Mouse (Mus musculus): ENCODE data around the gene Rxylt1. TPM values are rescaled to one million over a fixed set of nuclear protein-coding genes. Genes with fewer than 3 reads are reported as not detected.

The Rxylt1 gene
- total RNA-seq (2021), result 10 to 100 TPM; 32.9 to 34.1 TPM

DNA sequence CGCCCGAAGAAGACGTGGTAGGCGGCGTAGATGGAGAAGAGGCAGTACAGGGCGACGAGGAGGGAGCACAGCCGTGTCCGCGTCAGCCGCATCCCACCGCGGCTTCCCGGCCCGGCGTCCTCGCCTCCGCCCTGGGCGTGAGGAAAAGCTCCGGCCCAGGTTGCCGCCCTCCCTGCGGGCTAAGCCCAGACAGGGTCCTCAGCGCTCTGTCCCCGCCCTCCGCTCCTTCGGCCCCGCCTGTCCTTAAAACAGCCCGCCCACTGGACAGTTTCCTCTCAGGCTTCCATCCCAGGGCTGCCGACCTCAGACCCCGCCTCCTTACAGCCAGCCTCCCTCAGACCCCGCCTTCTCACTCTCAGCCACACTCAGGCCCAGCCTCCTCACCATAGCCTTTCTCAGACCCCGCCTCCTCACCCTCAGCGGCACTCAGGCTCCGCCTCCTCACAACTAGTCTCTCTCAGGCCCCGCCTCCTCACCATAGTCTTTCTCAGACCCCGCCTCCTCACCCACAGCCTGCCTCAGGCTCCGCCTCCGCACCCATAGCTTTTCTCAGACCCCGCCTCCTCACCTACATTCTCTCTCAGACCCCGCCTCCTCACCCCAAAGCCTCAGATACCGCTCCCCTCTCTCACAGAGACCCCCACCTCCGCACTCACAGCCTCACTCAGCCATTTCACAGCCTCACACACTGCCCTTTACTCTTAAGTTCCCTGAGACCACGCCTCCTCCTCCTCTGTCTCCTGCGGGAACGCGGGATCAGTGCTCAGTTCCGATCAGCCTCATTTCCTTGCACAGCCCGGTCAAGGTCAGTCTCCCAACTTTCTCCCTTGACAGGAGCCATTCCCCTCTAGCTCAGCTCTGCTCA lies at the start of gene Rxylt1:
Rxylt1 (minus strand) TSS at position 392 of the 865 bp plus-strand sequence.
- DNase-seq (ENCODE audit: low spot score), result peak; percentile 95
- intact Hi-C loops (cut with DNase I), result no loop called here

DNA sequence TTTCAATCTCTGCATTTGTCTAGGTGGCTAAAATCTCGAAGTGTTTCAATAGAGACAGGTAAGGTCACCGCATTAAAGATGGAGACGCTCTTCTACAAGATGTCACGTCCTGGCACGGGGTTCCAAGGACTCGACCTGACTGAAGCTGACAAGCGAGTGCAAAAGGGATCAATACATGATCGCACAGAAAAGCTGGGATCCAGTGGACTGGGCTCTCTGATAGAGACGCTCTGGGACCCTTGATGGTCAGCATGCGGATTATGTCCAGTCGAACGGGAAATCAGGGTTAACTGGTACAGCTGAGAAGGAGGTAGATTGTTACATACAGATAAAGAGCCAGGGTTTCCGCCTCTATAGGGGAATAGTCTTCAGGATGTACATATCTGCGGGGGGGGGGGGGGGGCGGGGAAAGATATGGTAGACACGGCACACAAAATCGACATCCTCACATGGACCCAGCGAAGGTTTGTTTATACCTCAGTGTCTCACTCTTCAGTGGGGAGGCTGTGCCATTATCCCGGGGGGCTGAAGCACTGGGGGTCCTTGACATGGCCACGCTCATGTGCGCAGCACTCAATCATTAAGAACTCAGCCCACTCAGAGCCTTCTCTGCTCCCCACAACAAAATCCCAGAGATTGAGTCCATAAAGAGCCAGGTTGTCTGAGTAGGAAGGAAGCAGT lies 24.3 kb upstream of the Rxylt1 start:
- intact Hi-C loops (cut with DNase I), result no loop called here
- DNase-seq (ENCODE audit: low spot score), result no peak

GRCm38 (mm10) chr10:122120500-122121289 lies 23.5 kb upstream of the Rxylt1 start:
- intact Hi-C loops (cut with DNase I), result no loop called here
- no peak for DNase-seq (ENCODE audit: low spot score)

DNA sequence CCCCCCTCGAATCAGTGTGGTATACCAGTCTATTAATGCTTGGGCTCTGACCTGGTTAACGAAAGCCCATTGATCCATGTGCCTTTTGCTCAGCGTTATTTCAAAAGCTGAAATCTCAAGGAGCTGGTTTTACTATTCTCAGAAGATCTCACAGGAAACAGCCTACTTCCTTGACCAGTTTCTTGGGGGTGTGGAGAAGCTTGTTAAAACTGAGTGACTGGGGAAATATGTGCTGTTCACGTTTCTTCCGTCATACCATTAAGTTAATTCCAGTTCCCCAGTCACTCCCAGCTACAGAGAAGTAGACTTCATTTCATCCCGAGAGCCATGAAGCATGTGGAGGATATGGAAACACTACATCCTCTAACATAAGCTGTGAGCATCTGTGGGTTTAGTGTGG lies 22.3 kb upstream of the Rxylt1 start:
- no peak for DNase-seq (ENCODE audit: low spot score)
- intact Hi-C loops (cut with DNase I), result loop anchor here (5.0 kb wide), 1 partner anchor 113 kb away; no protein-coding TSS in a partner anchor

DNA sequence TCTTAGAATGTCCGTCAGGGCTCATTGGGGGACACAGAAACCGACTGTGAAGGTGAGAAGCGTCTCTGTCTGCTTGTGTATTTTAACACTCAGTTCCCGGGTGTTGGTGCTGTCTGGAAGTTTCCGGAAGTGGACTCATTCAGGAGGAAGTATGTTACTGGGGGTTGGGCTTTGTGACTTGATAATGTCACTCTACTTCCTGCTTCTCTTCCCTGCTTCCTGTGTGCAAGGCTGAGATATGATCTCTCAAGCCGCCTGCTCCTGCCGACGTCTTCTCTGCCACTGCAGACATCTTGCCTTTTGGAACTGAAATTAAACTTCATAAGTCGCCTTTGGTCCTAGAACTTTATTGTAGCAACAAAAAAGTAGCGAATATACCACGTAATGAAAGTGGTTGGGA lies 19.5 kb upstream of the Rxylt1 start:
- no peak for DNase-seq (ENCODE audit: low spot score)
- intact Hi-C loops (cut with DNase I), result loop anchor here (5.0 kb wide), 1 partner anchor 116 kb away; no protein-coding TSS in a partner anchor

DNA sequence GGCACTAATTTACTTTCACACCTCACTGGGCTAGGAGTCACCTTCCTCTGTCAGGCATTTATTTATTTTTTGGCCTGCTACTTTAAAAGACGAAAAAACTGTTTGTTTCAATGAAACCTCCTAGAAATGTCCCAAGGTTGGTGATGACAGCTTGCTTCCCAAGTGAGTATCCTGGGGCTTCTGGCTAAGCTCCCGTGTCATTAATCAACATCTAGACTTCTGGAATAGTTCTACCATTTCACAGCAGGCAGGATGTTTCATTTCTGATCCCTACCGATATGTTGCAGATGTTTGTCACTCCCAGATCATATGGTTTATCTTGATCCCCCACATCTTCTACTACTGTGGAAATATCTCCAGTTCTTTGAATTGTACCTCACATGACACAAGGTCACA lies 9.5 kb upstream of the Rxylt1 start:
- intact Hi-C loops (cut with DNase I), result loop anchor here (5.0 kb wide), 1 partner anchor 421 kb away; no protein-coding TSS in a partner anchor
- no peak for DNase-seq (ENCODE audit: low spot score)

- intact Hi-C loops (cut with DNase I), result loop anchor here (5.0 kb wide), 1 partner anchor 421 kb away; no protein-coding TSS in a partner anchor
- DNase-seq (ENCODE audit: low spot score), result no peak
Measured at GRCm38 (mm10) chr10:122105889-122106632, 8.9 kb upstream of the Rxylt1 start.

DNA sequence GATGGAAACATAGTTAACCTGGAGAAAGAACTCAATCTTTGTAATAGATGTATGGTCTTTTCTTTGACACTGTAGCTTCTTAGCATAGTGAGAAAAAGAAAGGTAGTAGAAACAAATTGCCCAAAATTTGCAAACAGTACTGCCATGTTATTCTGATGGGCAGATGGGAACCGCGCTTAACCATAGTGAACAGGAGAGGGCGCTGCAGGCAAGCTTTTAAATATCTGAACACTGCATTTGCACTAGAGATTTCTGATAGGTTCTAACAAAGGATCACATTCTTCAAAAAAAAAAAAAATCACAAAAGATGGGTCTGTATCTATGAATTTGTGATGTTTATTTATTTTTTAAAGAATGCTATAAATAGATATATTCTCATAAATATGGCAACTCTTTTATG lies 8.2 kb upstream of the Rxylt1 start:
- DNase-seq (ENCODE audit: low spot score), result no peak
- intact Hi-C loops (cut with DNase I), result loop anchor here (5.0 kb wide), 1 partner anchor 422 kb away; no protein-coding TSS in a partner anchor

- DNase-seq (ENCODE audit: low spot score), result no peak
- intact Hi-C loops (cut with DNase I), result loop anchor here (5.0 kb wide), 1 partner anchor 345 kb away; the partner anchor contains the start of gene Avpr1a
Measured at GRCm38 (mm10) chr10:122102675-122103074, 5.5 kb upstream of the Rxylt1 start.

- intact Hi-C loops (cut with DNase I), result no loop called here
- DNase-seq (ENCODE audit: low spot score), result no peak
Measured at GRCm38 (mm10) chr10:122096462-122096979, 650 bp downstream of the Rxylt1 start.

DNA sequence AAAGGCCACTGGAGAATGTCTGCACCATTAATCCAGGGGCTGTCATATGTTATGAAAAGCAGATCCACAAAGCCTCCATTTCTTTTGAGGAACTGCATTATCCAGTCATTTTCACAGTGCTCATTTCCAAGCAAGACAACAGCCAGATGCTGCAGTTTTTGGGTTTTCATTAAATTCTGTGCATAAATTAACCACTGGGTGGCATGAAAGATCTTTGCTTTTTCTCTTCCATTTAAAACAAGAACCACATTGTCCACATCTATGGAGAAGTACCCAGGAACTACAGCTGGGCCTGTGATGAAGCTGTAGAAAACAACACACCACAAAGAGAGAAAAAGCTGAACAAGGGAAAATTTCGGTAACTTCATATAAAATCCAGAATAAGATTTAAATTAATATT lies 6.7 kb downstream of the Rxylt1 start:
- intact Hi-C loops (cut with DNase I), result no loop called here

GRCm38 (mm10) chr10:122081352-122081751 lies 15.8 kb downstream of the Rxylt1 start:
- no peak for DNase-seq (ENCODE audit: low spot score)
- intact Hi-C loops (cut with DNase I), result no loop called here

More for the DNA sequence above, 6.7 kb downstream of the Rxylt1 start:
- no peak for DNase-seq (ENCODE audit: low spot score)

- intact Hi-C loops (cut with DNase I), result no loop called here
- no peak for DNase-seq (ENCODE audit: low spot score)
Measured at GRCm38 (mm10) chr10:122069153-122069552, 28.0 kb downstream of the Rxylt1 start.

DNA sequence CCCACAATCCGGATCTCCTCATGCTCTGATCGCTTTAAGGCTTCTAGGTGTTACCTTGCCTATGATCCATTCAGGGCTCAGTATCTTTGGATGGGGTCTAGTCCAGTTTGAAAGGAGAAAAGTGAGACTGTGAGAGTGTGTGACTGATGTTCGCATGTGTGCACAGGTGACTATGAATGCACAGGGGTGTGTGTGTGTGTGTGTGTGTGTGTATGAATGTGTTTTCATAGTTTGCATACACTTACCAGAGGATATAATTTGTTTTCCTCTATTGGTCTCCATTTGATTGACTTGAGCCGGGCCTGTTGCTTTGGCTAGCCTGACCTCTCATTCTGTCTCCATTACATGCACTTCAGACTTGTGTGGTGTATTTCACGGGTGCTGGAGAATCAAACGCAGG lies 41.3 kb downstream of the Rxylt1 start:
- DNase-seq (ENCODE audit: low spot score), result no peak
- intact Hi-C loops (cut with DNase I), result no loop called here

- peak; percentile 15 for DNase-seq (ENCODE audit: low spot score)
- intact Hi-C loops (cut with DNase I), result no loop called here
Measured at GRCm38 (mm10) chr10:122054535-122054934, 42.6 kb downstream of the Rxylt1 start.

DNA sequence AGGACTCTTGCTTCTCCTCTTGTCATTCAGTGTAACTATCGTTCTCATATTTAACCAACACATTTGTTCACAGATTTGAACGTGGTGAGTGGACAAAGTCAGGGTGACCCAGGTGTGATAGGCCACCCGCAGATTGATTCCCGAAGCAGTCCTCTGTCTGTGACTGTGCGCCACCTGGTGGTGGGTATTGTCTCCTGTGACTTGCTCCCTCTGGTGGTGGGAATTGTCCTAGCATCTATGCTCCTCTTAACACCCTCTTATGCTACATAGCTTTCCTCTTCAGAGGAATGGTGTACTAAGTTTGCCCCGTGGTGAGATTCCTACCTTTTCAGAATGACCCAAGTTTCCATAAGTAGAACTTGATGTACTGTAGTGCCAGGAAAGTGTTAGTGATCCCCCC lies 45.3 kb downstream of the Rxylt1 start:
- peak; percentile 49 for DNase-seq (ENCODE audit: low spot score)
- intact Hi-C loops (cut with DNase I), result loop anchor here (1.0 to 2.0 kb wide), 3 partner anchors 219 to 412 kb away; no protein-coding TSS in a partner anchor

GRCm38 (mm10) chr10:122047727-122048365 lies 49.3 kb downstream of the Rxylt1 start:
- peak; percentile 58 for DNase-seq (ENCODE audit: low spot score)
- intact Hi-C loops (cut with DNase I), result loop anchor here (1.0 to 5.0 kb wide), 3 partner anchors 76 to 277 kb away; no protein-coding TSS in a partner anchor
